ENCODE assay signal across 8 mouse cellular contexts in the genomic region with DNA sequence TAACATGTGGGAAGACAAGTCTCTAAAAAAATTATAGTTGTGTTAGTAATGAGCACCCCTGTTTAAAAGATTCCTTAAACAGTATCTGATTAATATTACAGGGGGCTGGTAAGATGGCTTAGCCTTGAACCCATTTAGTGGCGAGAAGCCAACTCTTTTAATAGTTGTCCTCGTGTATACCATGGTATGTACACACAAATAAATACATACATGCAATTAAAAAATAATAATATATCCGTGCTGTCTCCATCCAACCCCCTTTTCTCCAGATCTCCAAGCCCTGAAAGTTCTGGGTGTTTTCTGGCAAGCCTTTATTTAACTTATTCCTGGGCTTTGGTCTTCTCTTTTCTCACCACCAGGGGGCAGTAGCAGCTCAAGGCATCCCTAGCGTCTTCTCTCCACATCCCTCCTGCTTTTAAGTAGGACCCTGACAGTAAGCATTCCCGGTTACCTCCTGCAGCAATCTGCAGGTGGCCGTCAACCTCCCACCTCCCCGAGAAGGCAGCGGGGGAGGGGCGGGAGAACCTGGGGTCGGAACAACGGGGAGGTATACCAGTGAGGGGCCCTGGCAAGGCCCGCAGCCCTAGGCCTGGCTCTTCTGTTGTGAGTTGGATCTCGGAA. TPM values are rescaled to one million over a fixed set of nuclear protein-coding genes. Genes with fewer than 3 reads are reported as not detected.
DNase-seq lines count a peak whose midpoint lies in the region; ATAC-seq and TF ChIP-seq lines count a peak whose summit lies in the region.

No protein-coding gene starts in this region.

- TF ChIP-seq EP300 in MEL (IDR thresholded peaks at IDR 0.05; ENCODE audit: low read depth in 1 of 2, low read length in 2 of 2), result no peak

- DNase-seq in MEL (ENCODE audit: low read depth, low spot score), result peak; percentile 88
- peak; percentile 66 for DNase-seq in c-Kit-negative CD71-positive TER-119-positive erythroid progenitor cells, embryonic 14.5 days (ENCODE audit: low read depth, low spot score)
- DNase-seq in heart, postnatal 36 days, result peak; percentile 65 to 67
- peak; percentile 44 to 87 for DNase-seq in layer of hippocampus, adult 18-20 months (ENCODE audit: low spot score in 2 of 2)
- peak; percentile 94 for DNase-seq in lung, embryonic 14.5 days
- DNase-seq in ovary, postnatal 10 days (ENCODE audit: low spot score), result peak; percentile 33
- DNase-seq in thymus, postnatal 10 days (ENCODE audit: low spot score in 2 of 2), result peak; percentile 14 to 71

- no peak overlapping the region for H3K4me3 ChIP-seq in MEL (ENCODE audit: control insufficient read depth in 1 of 2, insufficient read depth in 1 of 2, low read depth in 2 of 2, low read length in 2 of 2)
- H3K4me3 ChIP-seq in forebrain, embryonic 12.5 days (replicated peaks), result 0 out of 2 replicates have a peak overlapping the region, but pooled peaks have one; percentile 13
- no peak overlapping the region for H3K4me3 ChIP-seq in lung, embryonic 14.5 days (ENCODE audit: low read depth, low read length)

- H3K4me2 ChIP-seq in forebrain, embryonic 12.5 days, result peak overlapping the region; percentile 45
- H3K4me2 ChIP-seq in lung, embryonic 14.5 days, result peak overlapping the region; percentile 49

- H3K79me2 ChIP-seq in MEL (ENCODE audit: control insufficient read depth, insufficient read depth, low read length, poor library complexity), result no peaks in the 10 kb centered on the region

- no peak overlapping the region for H3K9ac ChIP-seq in MEL (ENCODE audit: control insufficient read depth, low read depth, low read length, poor library complexity, severe bottlenecking)
- 0 out of 2 replicates have a peak overlapping the region, but pooled peaks have one; percentile 13 for H3K9ac ChIP-seq in forebrain, embryonic 12.5 days
- H3K9ac ChIP-seq in lung, embryonic 14.5 days, result no peak overlapping the region

- no peaks in the 10 kb centered on the region for H3K27me3 ChIP-seq in MEL (ENCODE audit: control insufficient read depth in 1 of 2, insufficient read depth in 2 of 2, low read length in 2 of 2)
- peaks cover 17% of the 10 kb centered on the region for H3K27me3 ChIP-seq in forebrain, embryonic 12.5 days
- H3K27me3 ChIP-seq in lung, embryonic 14.5 days (ENCODE audit: insufficient read depth, low read length), result no peaks in the 10 kb centered on the region

- intact Hi-C loops in heart, postnatal 36 days (cut with DNase I), result loop anchor here (1.0 kb wide), 1 partner anchor 159 kb away; no protein-coding TSS in a partner anchor

- WGBS in forebrain, embryonic 12.5 days, result 12% methylated on average over 13 of the region's 13 CpGs
- 14% methylated on average over 13 of the region's 13 CpGs for WGBS in lung, embryonic 14.5 days

- H3K27ac ChIP-seq in MEL (ENCODE audit: control insufficient read depth, low read depth, low read length), result no peak overlapping the region
- no peak overlapping the region for H3K27ac ChIP-seq in forebrain, embryonic 12.5 days
- no peak overlapping the region for H3K27ac ChIP-seq in lung, embryonic 14.5 days (ENCODE audit: low read depth)

- H3K4me1 ChIP-seq in MEL (ENCODE audit: control insufficient read depth in 1 of 2, insufficient read depth in 2 of 2, low read length in 2 of 2), result peaks cover 0 to 5% of the 10 kb centered on the region in 2 experiments; a peak in 1 of 4 replicates
- H3K4me1 ChIP-seq in forebrain, embryonic 12.5 days, result peaks cover 10% of the 10 kb centered on the region
- no peaks in the 10 kb centered on the region for H3K4me1 ChIP-seq in lung, embryonic 14.5 days (ENCODE audit: insufficient read depth)

- H3K36me3 ChIP-seq in MEL (ENCODE audit: control insufficient read depth in 1 of 2, insufficient read depth in 2 of 2, low read length in 2 of 2), result peaks cover 0 to 2% of the 10 kb centered on the region in 2 experiments; a peak in 1 of 4 replicates
- no peaks in the 10 kb centered on the region for H3K36me3 ChIP-seq in forebrain, embryonic 12.5 days (replicated peaks)
- H3K36me3 ChIP-seq in lung, embryonic 14.5 days (ENCODE audit: insufficient read depth), result no peaks in the 10 kb centered on the region

- no peak for TF ChIP-seq POLR2A in MEL (IDR thresholded peaks at IDR 0.05; ENCODE audit: control insufficient read depth in 1 of 2, insufficient read depth in 1 of 2, low read depth in 1 of 2, low read length in 2 of 2, poor library complexity in 1 of 2)

- peak; percentile 44; the same call in 1 of the 2 replicates for ATAC-seq in forebrain, embryonic 12.5 days (ENCODE audit: low FRiP score)
- no peak for ATAC-seq in lung, embryonic 14.5 days (ENCODE audit: insufficient read depth)

- peak; percentile 74 to 91 (median 78) for TF ChIP-seq CTCF in MEL (IDR thresholded peaks at IDR 0.05 in 2 of 3, conservative IDR thresholded peaks at IDR 0.05 in 1 of 3; ENCODE audit: control insufficient read depth in 1 of 3, insufficient read depth in 1 of 3, low read depth in 2 of 3, low read length in 3 of 3, poor library complexity in 1 of 3, severe bottlenecking in 1 of 3)
- peak; percentile 92 for TF ChIP-seq CTCF in lung, embryonic 14.5 days (IDR thresholded peaks at IDR 0.05; ENCODE audit: low read depth)

- peak; percentile 74 for TF ChIP-seq RAD21 in MEL (IDR thresholded peaks at IDR 0.05; ENCODE audit: low read depth, low read length)

- no peaks in the 10 kb centered on the region for H3K9me3 ChIP-seq in MEL (replicated peaks; ENCODE audit: insufficient read depth, low read length)
- H3K9me3 ChIP-seq in forebrain, embryonic 12.5 days, result no peaks in the 10 kb centered on the region
- no peaks in the 10 kb centered on the region for H3K9me3 ChIP-seq in lung, embryonic 14.5 days (ENCODE audit: low read depth, low read length)

TF ChIP-seq in MEL, 35 proteins besides CTCF, POLR2A, EP300 and RAD21:
- TF ChIP-seq POLR2AphosphoS5 (IDR thresholded peaks at IDR 0.05; ENCODE audit: borderline replicate concordance, low read depth, low read length) (no peak), ETS1 (IDR thresholded peaks at IDR 0.05; ENCODE audit: low read depth, low read length) (no peak), GATA1 (IDR thresholded peaks at IDR 0.05; ENCODE audit: low read depth, low read length) (no peak), SMC3 (IDR thresholded peaks at IDR 0.05; ENCODE audit: low read depth, low read length) (peak; percentile 82), ZC3H11A (IDR thresholded peaks at IDR 0.05; ENCODE audit: low read depth, low read length) (peak; percentile 58), CHD2 (IDR thresholded peaks at IDR 0.05; ENCODE audit: low read length) (no peak), TCF12 (IDR thresholded peaks at IDR 0.05; ENCODE audit: low read depth, low read length) (no peak), SIN3A (IDR thresholded peaks at IDR 0.05; ENCODE audit: low read length) (no peak), CHD1 (IDR thresholded peaks at IDR 0.05; ENCODE audit: low read depth, low read length) (no peak), GABPA (IDR thresholded peaks at IDR 0.05; ENCODE audit: low read depth, low read length) (no peak), ZMIZ1 (IDR thresholded peaks at IDR 0.05; ENCODE audit: low read depth, low read length) (no peak), NELFE (IDR thresholded peaks at IDR 0.05; ENCODE audit: low read depth, low read length) (no peak)

RNA-seq across cellular contexts. Expression of a gene that starts 13.7 kb away (rescaled TPM):
- total RNA-seq in MEL (2012; rRNA removed), result 3.5 TPM in 2 replicates
- 10 to 100 TPM in 1 of 2 experiments, not detected in 1; 10.4 TPM for polyA plus RNA-seq in MEL (2012; ENCODE audit: insufficient read depth in 1 of 2, insufficient read length in 2 of 2, low read depth in 1 of 2, low replicate concordance in 2 of 2, missing spikeins in 1 of 2)
- polyA plus RNA-seq in forebrain, embryonic 12.5 days (2016; fragmentation: Nextera tagmentation; extraction: Ambion mirVana), result 2.1 and 4.3 TPM in 2 replicates
- total RNA-seq in heart, postnatal 36 days (2021), result 10 to 100 TPM; 36.9 to 42.6 TPM
- 10 to 100 TPM; 87.9 to 89.0 TPM for total RNA-seq in layer of hippocampus, adult 18-20 months (2021)
- polyA plus RNA-seq in lung, embryonic 14.5 days (2014; fragmentation: Nextera tagmentation; extraction: Ambion mirVana), result 3.4 and 4.7 TPM in 2 replicates

RNA-seq across cellular contexts. Expression of a gene that starts 13.9 kb away (rescaled TPM):
- not detected in 2 replicates for total RNA-seq in MEL (2012; rRNA removed)
- polyA plus RNA-seq in MEL (2012; ENCODE audit: insufficient read depth in 1 of 2, insufficient read length in 2 of 2, low read depth in 1 of 2, low replicate concordance in 2 of 2, missing spikeins in 1 of 2), result under 1 TPM in 1 of 2 experiments, not detected in 1; 0.21 TPM
- polyA plus RNA-seq in forebrain, embryonic 12.5 days (2016; fragmentation: Nextera tagmentation; extraction: Ambion mirVana), result 0.19 and 0.36 TPM in 2 replicates
- under 1 TPM in 1 of 2 experiments, not detected in 1; 0.38 TPM for total RNA-seq in heart, postnatal 36 days (2021)
- total RNA-seq in layer of hippocampus, adult 18-20 months (2021), result 1 to 10 TPM; 1.7 to 3.5 TPM
- polyA plus RNA-seq in lung, embryonic 14.5 days (2014; fragmentation: Nextera tagmentation; extraction: Ambion mirVana), result 0.14 and 0.29 TPM in 2 replicates

Comparison
In these comparisons a context has a peak if more than half of its experiments do, and no peak if none do; other contexts are left out.
1. DNase-seq: peak in every context shown above with its lines; median percentile 94 in lung, embryonic 14.5 days; 88 in MEL; 66 in c-Kit-negative CD71-positive TER-119-positive erythroid progenitor cells, embryonic 14.5 days; 66 in heart, postnatal 36 days; 66 in layer of hippocampus, adult 18-20 months; 42 in thymus, postnatal 10 days; 33 in ovary, postnatal 10 days.